Mouse (Mus musculus) forebrain, embryonic 16.5 days (tissue): ENCODE data around the gene Slc22a20. TPM values are rescaled to one million over a fixed set of nuclear protein-coding genes. Genes with fewer than 3 reads are reported as not detected.

Experiments used
- ATAC-seq: fragments of 200-750 bp; cut with Nextera tagmentation; 2 replicates; pipeline ENCODE4 v1.8.0; 2017; ENCODE audit warnings: mild to moderate bottlenecking, moderate library complexity
- H3K27ac ChIP-seq: fragments of 300-500 bp; sonication (generic); 2 replicates; pipeline ENCODE4 v1.5.1; 2014; ENCODE audit warnings: low read length, control low read depth
- H3K27me3 ChIP-seq: fragments of 300-500 bp; sonication (generic); replicated peaks from 2 replicates; pipeline ENCODE4 v1.6.1; 2014; ENCODE audit warnings: low read length; ENCODE audit not compliant: control insufficient read depth, insufficient read depth
- H3K36me3 ChIP-seq: fragments of 300-500 bp; sonication (generic); 2 replicates; pipeline ENCODE4 v1.6.1; 2014; ENCODE audit not compliant: control insufficient read depth, insufficient read depth
- H3K4me1 ChIP-seq: fragments of 300-500 bp; sonication (generic); replicated peaks from 2 replicates; pipeline ENCODE4 v1.6.1; 2014; ENCODE audit warnings: low read length; ENCODE audit not compliant: control insufficient read depth, insufficient read depth
- H3K4me2 ChIP-seq: fragments of 300-500 bp; sonication (generic); 2 replicates; pipeline ENCODE4 v1.6.1; 2014; ENCODE audit warnings: mild to moderate bottlenecking, low read length, control low read depth
- H3K4me3 ChIP-seq: fragments of 300-500 bp; sonication (generic); replicated peaks from 2 replicates; pipeline ENCODE4 v1.5.1; 2014; ENCODE audit warnings: mild to moderate bottlenecking, low read length, control low read depth
- H3K9ac ChIP-seq: fragments of 300-500 bp; sonication (generic); replicated peaks from 2 replicates; pipeline ENCODE4 v1.6.1; 2014; ENCODE audit warnings: low read depth, low read length, control low read depth
- H3K9me3 ChIP-seq: fragments of 300-500 bp; sonication (generic); 2 replicates; pipeline ENCODE4 v1.6.1; 2016; ENCODE audit warnings: low read length; ENCODE audit not compliant: control insufficient read depth
- WGBS: fragments of 180-500 bp; shearing (Covaris S2); extraction: QIAGEN DNeasy Blood & Tissue Kit; methylation state at CpG from one replicate; pipeline ENCODE4 v1.1.7; 2014; 5-methylcytosine and 5-hydroxymethylcytosine counted together
- polyA plus RNA-seq: library from polyadenylated mRNA; unstranded; fragments of >200 nt; fragmentation: Nextera tagmentation; extraction: Ambion mirVana; gene quantifications from 2 replicates; pipeline ENCODE4 v1.2.1, GENCODE M21; 2015

The Slc22a20 gene
- not detected in 2 replicates for polyA plus RNA-seq

GRCm38 (mm10) chr19:5986043-5986442 is at the start of gene Slc22a20:
Gene Slc22a20, minus strand, starts transcription at chr19:5986143.
- WGBS, result 55% methylated on average over 4 of the region's 4 CpGs
- ATAC-seq, result no peak

GRCm38 (mm10) chr19:6030520-6031280 is 44.8 kb upstream of the Slc22a20 start:
- WGBS, result 80% methylated on average over 14 of the region's 14 CpGs
- no peak for ATAC-seq
- Histone ChIP-seq H3K9me3 (no peaks in the 10 kb centered on the region), H3K9ac (no peak overlapping the region), H3K4me1 (no peaks in the 10 kb centered on the region), H3K27me3 (no peaks in the 10 kb centered on the region), H3K27ac (no peak overlapping the region), H3K4me3 (no peak overlapping the region), H3K36me3 (no peaks in the 10 kb centered on the region), H3K4me2 (no peak overlapping the region)

More at GRCm38 (mm10) chr19:5986043-5986442, at the start of gene Slc22a20:
- Histone ChIP-seq H3K27me3 (no peaks in the 10 kb centered on the region), H3K4me2 (no peak within 1 kb of the TSS), H3K9ac (no peak within 1 kb of the TSS), H3K4me3 (no peak within 1 kb of the TSS), H3K4me1 (peaks cover 8% of the 10 kb centered on the region), H3K36me3 (no peaks in the 10 kb centered on the region), H3K27ac (no peak within 1 kb of the TSS), H3K9me3 (no peaks in the 10 kb centered on the region)

GRCm38 (mm10) chr19:6029426-6029825 is 43.5 kb upstream of the Slc22a20 start:
- no peaks in the 10 kb centered on the region for H3K27me3 ChIP-seq
- 84% methylated on average over 9 of the region's 9 CpGs for WGBS
- no peak for ATAC-seq
- H3K36me3 ChIP-seq, result no peaks in the 10 kb centered on the region
- H3K27ac ChIP-seq, result no peak overlapping the region
- no peak overlapping the region for H3K9ac ChIP-seq
- H3K9me3 ChIP-seq, result no peaks in the 10 kb centered on the region
- no peak overlapping the region for H3K4me3 ChIP-seq
- no peak overlapping the region for H3K4me2 ChIP-seq
- H3K4me1 ChIP-seq, result no peaks in the 10 kb centered on the region

GRCm38 (mm10) chr19:6028991-6029390 is 43.0 kb upstream of the Slc22a20 start:
- Histone ChIP-seq H3K4me3 (no peak overlapping the region), H3K36me3 (no peaks in the 10 kb centered on the region), H3K4me1 (no peaks in the 10 kb centered on the region), H3K27ac (no peak overlapping the region), H3K9ac (no peak overlapping the region), H3K4me2 (no peak overlapping the region), H3K27me3 (no peaks in the 10 kb centered on the region), H3K9me3 (no peaks in the 10 kb centered on the region)
- 85% methylated on average over 6 of the region's 6 CpGs for WGBS
- no peak for ATAC-seq

GRCm38 (mm10) chr19:6023930-6024329 is 38.0 kb upstream of the Slc22a20 start:
- WGBS, result 80% methylated on average over 7 of the region's 7 CpGs
- ATAC-seq, result no peak

GRCm38 (mm10) chr19:6023059-6023458 is 37.1 kb upstream of the Slc22a20 start:
- H3K9me3 ChIP-seq, result no peaks in the 10 kb centered on the region
- no peak overlapping the region for H3K4me2 ChIP-seq
- no peaks in the 10 kb centered on the region for H3K27me3 ChIP-seq
- no peaks in the 10 kb centered on the region for H3K4me1 ChIP-seq
- no peak for ATAC-seq
- H3K4me3 ChIP-seq, result no peak overlapping the region
- no peak overlapping the region for H3K27ac ChIP-seq
- WGBS, result 69% methylated on average over 8 of the region's 8 CpGs
- H3K36me3 ChIP-seq, result no peaks in the 10 kb centered on the region
- H3K9ac ChIP-seq, result no peak overlapping the region

More at GRCm38 (mm10) chr19:6023930-6024329, 38.0 kb upstream of the Slc22a20 start:
- Histone ChIP-seq H3K9me3 (no peaks in the 10 kb centered on the region), H3K4me1 (no peaks in the 10 kb centered on the region), H3K9ac (no peak overlapping the region), H3K36me3 (no peaks in the 10 kb centered on the region), H3K27ac (no peak overlapping the region), H3K27me3 (no peaks in the 10 kb centered on the region), H3K4me2 (no peak overlapping the region), H3K4me3 (no peak overlapping the region)

- H3K27ac ChIP-seq, result no peak overlapping the region
- WGBS, result 61% methylated on average over 3 of the region's 3 CpGs
Measured at GRCm38 (mm10) chr19:6020276-6020675, 34.3 kb upstream of the Slc22a20 start.

GRCm38 (mm10) chr19:6018142-6019089 is 32.5 kb upstream of the Slc22a20 start:
- Histone ChIP-seq H3K4me3 (no peak overlapping the region), H3K36me3 (no peaks in the 10 kb centered on the region), H3K9me3 (no peaks in the 10 kb centered on the region), H3K4me1 (peaks cover 12% of the 10 kb centered on the region), H3K27ac (no peak overlapping the region), H3K27me3 (peaks cover 10% of the 10 kb centered on the region), H3K4me2 (no peak overlapping the region), H3K9ac (no peak overlapping the region)
- 27% methylated on average over 15 of the region's 15 CpGs for WGBS
- no peak for ATAC-seq

More at GRCm38 (mm10) chr19:6020276-6020675, 34.3 kb upstream of the Slc22a20 start:
- Histone ChIP-seq H3K4me1 (peaks cover 7% of the 10 kb centered on the region), H3K4me3 (no peak overlapping the region), H3K9ac (no peak overlapping the region), H3K4me2 (no peak overlapping the region), H3K27me3 (peaks cover 10% of the 10 kb centered on the region), H3K9me3 (no peaks in the 10 kb centered on the region), H3K36me3 (no peaks in the 10 kb centered on the region)
- ATAC-seq, result no peak

- WGBS, result 39% methylated on average over 7 of the region's 7 CpGs
- Histone ChIP-seq H3K9ac (no peak overlapping the region), H3K4me2 (no peak overlapping the region), H3K4me3 (no peak overlapping the region), H3K27ac (no peak overlapping the region), H3K27me3 (peaks cover 10% of the 10 kb centered on the region), H3K36me3 (no peaks in the 10 kb centered on the region), H3K9me3 (no peaks in the 10 kb centered on the region), H3K4me1 (peaks cover 12% of the 10 kb centered on the region)
- no peak for ATAC-seq
Measured at GRCm38 (mm10) chr19:6016532-6016931, 30.6 kb upstream of the Slc22a20 start.
